Mouse (Mus musculus): Measurements from ENCODE around the gene Plekhg6.
A peak's percentile ranks its signal among the peaks of the same experiment; 100 is the strongest.

The Plekhg6 gene

GRCm38 (mm10) chr6:125354352-125355151 lies 26.0 kb downstream of the Plekhg6 start:
- peak; percentile 65 for DNase-seq (ENCODE audit: low read depth, low spot score)

- DNase-seq (ENCODE audit: low read depth, low spot score): no peak
Measured at GRCm38 (mm10) chr6:125353655-125354054, 26.9 kb downstream of the Plekhg6 start.

- no peak for DNase-seq (ENCODE audit: low read depth, low spot score)
Measured at GRCm38 (mm10) chr6:125353221-125353620, 27.4 kb downstream of the Plekhg6 start.

- DNase-seq (ENCODE audit: low read depth, low spot score): no peak
Measured at GRCm38 (mm10) chr6:125352811-125353210, 27.8 kb downstream of the Plekhg6 start.

- DNase-seq (ENCODE audit: low read depth, low spot score): no peak
Measured at GRCm38 (mm10) chr6:125352046-125352384, 28.6 kb downstream of the Plekhg6 start.

GRCm38 (mm10) chr6:125351368-125352045 lies 29.1 kb downstream of the Plekhg6 start:
- peak; percentile 74 for DNase-seq (ENCODE audit: low read depth, low spot score)

GRCm38 (mm10) chr6:125350995-125351324 lies 29.6 kb downstream of the Plekhg6 start:
- no peak for DNase-seq (ENCODE audit: low read depth, low spot score)

GRCm38 (mm10) chr6:125350231-125350994 lies 30.2 kb downstream of the Plekhg6 start:
- peak; percentile 48 for DNase-seq (ENCODE audit: low read depth, low spot score)

GRCm38 (mm10) chr6:125349575-125350230 lies 30.9 kb downstream of the Plekhg6 start:
- DNase-seq (ENCODE audit: low read depth, low spot score): peak; percentile 74

- no peak for DNase-seq (ENCODE audit: low read depth, low spot score)
Measured at GRCm38 (mm10) chr6:125348721-125349574, 31.6 kb downstream of the Plekhg6 start, which contains the start of gene Tnfrsf1a. TSS of gene Tnfrsf1a (plus strand) at chr6:125349362.

- DNase-seq (ENCODE audit: low read depth, low spot score): no peak
Measured at GRCm38 (mm10) chr6:125346029-125346428, 34.6 kb downstream of the Plekhg6 start.

- no peak for DNase-seq (ENCODE audit: low read depth, low spot score)
Measured at GRCm38 (mm10) chr6:125345625-125346024, 35.0 kb downstream of the Plekhg6 start.

GRCm38 (mm10) chr6:125344866-125345265 lies 35.7 kb downstream of the Plekhg6 start:
- DNase-seq (ENCODE audit: low read depth, low spot score): no peak

GRCm38 (mm10) chr6:125344084-125344483 lies 36.5 kb downstream of the Plekhg6 start:
- DNase-seq (ENCODE audit: low read depth, low spot score): no peak

GRCm38 (mm10) chr6:125342198-125342597 lies 38.4 kb downstream of the Plekhg6 start:
- DNase-seq (ENCODE audit: low read depth, low spot score): no peak

- no peak for DNase-seq (ENCODE audit: low read depth, low spot score)
Measured at GRCm38 (mm10) chr6:125340244-125340643, 40.3 kb downstream of the Plekhg6 start.

- DNase-seq (ENCODE audit: low read depth, low spot score): no peak
Measured at GRCm38 (mm10) chr6:125338791-125339660, 41.6 kb downstream of the Plekhg6 start.

- no peak for DNase-seq (ENCODE audit: low read depth, low spot score)
Measured at GRCm38 (mm10) chr6:125334356-125334755, 46.2 kb downstream of the Plekhg6 start.

GRCm38 (mm10) chr6:125333112-125333899 lies 47.3 kb downstream of the Plekhg6 start:
- DNase-seq (ENCODE audit: low read depth, low spot score): no peak

Measured in skeletal muscle tissue, adult 2 months (tissue).